Mouse (Mus musculus): Measurements from ENCODE around the gene Emc1.

GRCm38 (mm10) chr4:139389557-139389956 is 37.2 kb downstream of the Emc1 start:
- TF ChIP-seq POLR2A (IDR thresholded peaks at IDR 0.05; ENCODE audit: control insufficient read depth, low read depth, low read length) (no peak), CTCF (IDR thresholded peaks at IDR 0.05; ENCODE audit: control insufficient read depth, insufficient read depth, insufficient replicate concordance, low read depth, low read length) (no peak)
